Mouse (Mus musculus) thymus, postnatal 4 days (tissue): ENCODE data around the gene Map3k5.
"Not testable (repeated sequence)": the region's sequence is repeated elsewhere in the genome, so short reads cannot be mapped to it uniquely, and the experiment has no call there.

Source experiments
- DNase-seq: peaks from one replicate; pipeline ENCODE4 v3.0.0; 2021

Gene Map3k5

DNA sequence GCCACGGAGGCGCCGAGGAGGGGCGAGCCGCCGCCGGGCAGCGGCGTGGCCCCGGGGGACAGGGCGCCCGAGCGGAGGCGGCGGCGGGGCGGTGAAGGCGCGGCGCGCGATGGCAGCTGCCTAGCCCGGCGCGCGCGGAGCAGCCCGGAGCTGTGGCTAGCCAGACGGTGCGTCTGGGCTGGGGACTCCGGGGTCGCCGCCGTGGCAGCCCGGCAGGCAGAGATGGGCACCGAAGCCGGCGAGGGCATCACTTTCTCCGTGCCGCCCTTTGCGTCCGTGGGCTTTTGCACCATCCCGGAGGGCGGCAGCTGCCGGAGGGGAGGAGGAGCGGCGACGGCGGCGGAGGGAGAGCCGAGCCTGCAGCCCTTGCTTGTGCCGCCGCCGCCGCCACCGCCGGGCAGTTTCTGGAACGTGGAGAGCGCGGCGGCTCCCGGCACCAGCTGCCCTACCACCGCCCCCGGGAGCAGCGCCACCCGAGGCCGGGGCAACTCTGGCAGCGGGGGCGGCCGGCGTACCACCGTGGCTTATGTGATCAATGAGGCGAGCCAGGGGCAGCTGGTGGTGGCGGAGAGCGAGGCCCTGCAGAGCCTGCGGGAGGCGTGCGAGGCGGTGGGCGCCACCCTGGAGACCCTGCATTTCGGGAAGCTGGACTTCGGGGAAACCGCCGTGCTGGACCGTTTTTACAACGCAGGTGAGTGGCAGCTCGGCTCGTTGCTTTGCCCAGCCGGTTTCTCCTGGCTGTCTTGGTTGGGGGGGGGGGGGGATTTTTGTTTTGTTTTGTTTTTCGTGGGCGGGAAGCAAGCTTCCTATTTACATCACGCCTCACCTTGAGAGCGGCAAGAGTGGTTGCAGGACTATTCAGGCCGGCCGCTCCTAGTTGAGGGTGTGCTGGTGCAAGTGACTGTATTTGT lies at the start of gene Map3k5:
TSS of gene Map3k5 (plus strand) at position 89 of the 911 bp plus-strand sequence.
- peak; percentile 70 for DNase-seq

DNA sequence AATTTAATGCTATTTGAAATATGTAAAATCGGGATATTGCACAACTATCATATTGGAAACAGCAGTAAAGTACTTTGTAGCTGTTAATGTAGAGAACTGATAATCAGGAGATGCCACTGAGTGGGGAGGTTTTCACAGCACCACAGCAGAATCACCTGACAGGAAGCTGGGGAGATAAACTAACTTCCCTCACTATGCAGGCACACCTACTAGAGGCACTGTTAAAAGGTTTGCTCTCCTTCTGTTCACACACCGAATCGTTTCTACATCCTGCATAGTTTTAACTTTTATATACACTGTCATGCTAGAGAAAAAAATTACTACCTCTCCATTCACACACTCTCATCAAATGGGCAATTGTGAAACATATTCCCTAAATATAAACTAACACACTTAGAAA lies 48.0 kb upstream of the Map3k5 start:
- DNase-seq = no peak

GRCm38 (mm10) chr10:19889908-19890307 lies 44.4 kb upstream of the Map3k5 start:
- no peak for DNase-seq

DNA sequence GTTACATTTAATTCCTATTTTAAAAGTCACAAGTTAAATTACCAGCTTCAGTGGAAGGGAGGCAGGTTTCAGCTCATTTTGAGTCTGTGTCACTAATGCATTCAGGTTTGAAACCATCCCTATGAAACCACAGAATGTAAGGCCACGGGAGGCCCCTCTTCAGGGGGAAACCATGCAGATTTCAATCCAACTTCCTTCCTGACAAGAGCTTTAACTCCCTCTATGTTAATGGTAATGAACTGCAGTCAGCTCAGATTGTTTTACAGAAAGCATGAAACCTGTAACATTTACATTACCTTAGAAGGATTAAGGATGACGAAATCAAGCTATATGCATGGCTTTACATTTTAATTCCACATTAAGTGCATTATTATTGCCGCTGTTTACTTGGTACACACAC lies 42.6 kb upstream of the Map3k5 start:
- DNase-seq = no peak

DNA sequence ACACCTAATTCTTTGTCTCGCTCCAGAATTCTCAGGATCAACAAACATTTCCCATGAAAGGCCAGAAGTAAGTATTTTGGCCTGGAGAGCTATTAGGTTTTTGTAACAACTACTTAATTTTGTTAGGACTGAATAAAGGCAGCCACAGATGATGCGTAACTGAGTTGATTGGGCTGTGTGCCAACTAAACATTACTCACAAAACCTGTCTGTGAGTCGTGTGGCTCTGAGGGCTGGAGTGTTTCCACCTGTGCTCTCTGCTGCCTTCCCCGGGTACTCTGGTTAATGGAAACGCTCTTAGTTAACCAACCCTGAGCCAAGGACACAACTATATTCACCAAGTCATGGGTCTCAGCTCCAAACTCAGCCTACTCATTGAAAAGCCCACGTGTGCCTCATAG lies 41.1 kb upstream of the Map3k5 start:
- DNase-seq = no peak

DNA sequence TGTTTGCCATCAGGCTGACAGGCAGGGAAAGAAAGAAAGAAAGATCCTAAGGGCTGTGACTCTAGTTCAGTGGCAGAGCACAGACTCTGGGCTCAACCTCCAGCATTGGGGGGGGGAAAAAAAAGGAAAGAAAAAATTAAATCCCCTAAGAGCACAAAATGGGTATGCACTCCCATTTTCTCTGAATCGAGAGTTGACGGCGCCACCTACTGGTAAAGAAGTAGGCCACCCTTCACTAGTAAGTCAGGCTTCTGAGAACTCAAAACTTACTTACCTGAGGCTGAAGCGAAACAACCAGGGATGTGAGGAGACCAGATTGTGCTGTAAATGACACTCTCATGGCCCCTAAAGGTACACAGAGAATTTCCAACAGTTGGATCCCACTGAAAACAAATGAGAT lies 40.3 kb upstream of the Map3k5 start:
- peak; percentile 66 for DNase-seq

DNA sequence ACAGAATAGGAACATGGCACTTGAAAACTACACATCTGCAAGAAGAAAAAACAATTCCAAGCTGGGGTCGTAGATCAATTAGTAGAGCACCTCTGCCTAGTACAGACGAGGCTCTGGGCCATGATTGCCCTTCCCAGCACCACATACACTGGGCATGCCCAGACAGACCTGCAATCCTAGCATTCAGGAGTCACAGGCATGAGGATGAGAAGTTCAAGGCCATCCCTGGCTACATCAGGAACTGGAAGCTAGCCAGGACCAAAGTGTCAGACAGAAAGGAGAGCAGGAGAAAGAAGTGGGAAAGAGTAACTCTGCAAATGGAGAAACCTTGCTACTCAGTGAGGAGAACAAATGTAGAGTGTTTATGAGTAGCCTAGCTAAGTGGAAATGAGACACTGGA lies 34.1 kb upstream of the Map3k5 start:
- no peak for DNase-seq

DNA sequence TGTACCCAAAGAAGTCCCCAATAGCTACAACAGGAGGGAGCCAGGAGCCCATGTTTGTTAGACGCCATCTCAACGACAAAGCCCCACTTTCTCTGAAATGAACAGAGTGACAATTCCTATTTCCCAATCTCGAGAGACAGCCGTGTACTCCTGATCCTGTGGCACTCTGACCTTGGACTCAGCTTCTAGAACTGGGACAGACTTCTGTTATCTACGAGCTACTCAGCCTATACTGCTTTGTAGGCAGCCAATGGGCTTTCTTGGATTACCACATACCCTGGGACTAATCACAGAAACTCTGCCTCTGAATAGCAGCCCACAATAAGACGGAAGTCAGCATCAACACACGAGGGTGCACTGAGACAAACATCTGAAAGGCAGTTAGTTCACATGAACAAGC lies 32.3 kb upstream of the Map3k5 start:
- DNase-seq = no peak

- peak; percentile 30 for DNase-seq
These were observed 30.0 kb upstream of the Map3k5 start for GRCm38 (mm10) chr10:19904077-19904820.

DNA sequence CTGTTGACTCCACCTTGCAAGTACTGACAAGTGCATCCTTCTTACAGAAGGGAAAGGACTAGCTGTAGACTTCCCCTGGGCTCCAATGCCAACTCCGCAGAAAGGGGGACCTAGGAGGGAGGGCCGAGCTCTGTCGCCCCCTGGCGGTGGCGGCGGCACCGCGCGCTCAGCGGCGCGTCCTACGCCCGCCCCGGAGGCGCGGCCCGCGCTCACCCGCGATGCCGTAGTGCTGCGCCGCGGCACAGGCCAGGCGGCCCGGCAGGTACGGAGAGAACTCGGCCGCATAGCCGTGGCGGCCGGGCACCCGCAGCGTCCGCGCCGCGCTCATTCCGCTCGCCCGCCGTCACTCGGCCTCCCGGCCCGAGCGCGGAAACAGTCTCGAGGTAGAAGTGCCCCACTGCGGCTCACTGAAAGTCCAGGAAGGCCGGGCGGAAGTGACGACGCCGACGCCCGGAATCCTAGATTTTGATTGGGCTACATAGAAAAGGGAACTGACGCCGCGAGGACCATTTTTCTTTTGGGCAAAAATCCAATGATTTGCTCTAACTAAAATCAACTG lies 26.9 kb upstream of the Map3k5 start, which contains the start of gene Pex7:
TSS of gene Pex7 (minus strand) at position 444 of the 559 bp plus-strand sequence.
- peak; percentile 96 for DNase-seq

- no peak for DNase-seq
These were observed 26.2 kb upstream of the Map3k5 start for GRCm38 (mm10) chr10:19908076-19908475.

DNA sequence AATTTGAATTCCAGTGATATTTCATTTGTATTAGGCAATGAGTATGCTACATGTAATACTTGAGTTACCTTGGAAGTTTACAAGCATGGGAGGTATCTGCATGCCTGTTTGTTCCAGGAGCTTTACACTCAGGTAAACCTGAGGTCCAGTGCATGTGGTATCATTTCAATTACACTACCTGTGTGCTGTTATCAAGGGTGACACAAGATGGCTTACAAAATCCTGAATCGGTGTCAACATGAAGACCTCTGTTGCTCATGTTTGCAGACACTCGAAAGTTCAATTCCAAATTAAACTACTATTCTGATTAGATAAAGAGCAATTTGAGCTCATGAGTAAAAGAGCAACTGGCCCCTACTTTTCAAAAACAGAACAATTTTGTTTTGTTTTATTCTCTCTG lies 23.8 kb upstream of the Map3k5 start:
- no peak for DNase-seq

DNA sequence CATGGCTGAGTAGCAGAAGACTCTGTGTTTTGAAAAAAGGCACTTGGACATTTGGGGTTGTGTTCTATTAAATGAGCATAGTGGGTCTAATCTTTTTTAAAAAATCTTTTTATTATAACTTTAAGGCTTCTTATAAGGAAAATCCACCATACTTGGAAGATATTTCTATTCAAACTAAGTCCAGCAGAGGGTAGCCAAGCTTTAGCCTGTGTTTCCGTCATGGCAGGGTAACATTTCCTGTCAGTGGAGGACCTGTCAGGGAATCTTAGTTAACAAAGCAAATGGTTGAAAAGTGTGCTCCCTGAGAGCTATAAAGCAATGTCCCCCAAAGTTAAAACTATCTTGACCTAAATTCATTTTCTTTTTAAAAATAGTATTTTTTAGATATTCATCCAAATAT lies 22.7 kb upstream of the Map3k5 start:
- no peak for DNase-seq

DNA sequence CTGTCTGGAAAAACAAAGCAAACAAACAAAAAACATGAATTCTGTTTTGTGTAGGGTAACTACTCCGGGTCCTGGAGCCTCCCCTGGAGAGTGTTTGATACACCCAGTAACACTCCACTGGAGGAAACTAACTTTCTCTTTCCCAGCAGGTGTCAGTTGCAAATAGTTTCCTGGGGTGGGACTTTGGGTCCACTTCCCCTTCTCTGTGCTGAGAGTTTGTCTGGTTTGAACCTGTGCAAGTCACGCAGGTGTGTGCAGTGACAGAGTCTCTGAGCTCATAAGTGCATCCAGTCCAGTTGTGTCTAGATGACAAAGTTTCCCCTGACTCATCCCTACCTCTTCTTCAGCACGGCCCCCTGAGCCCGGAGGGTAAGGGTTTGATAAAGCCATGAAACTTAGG lies 20.5 kb upstream of the Map3k5 start:
- no peak for DNase-seq

DNA sequence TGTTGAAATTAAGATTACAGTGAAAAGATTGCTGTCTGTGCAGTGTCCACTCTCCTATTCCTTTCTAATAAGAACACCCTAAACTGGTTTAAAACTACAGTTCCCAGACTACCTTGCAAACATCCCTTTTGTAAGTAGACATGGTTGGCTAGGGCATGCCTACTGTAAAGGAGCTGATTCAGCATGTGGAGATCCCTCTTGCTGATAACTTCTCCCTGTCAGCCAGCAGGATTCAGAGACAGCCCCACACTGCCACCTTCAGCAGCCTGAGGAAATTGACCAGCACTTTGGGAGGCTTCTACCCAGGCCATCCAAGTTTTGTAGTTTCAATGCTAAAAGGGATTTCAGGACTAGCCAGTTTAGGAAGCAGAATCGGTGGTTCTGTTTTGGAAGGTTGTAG lies 19.0 kb upstream of the Map3k5 start:
- DNase-seq = peak; percentile 62

GRCm38 (mm10) chr10:19922410-19922809 lies 11.9 kb upstream of the Map3k5 start:
- no peak for DNase-seq

- DNase-seq = no peak
These were observed 10.0 kb upstream of the Map3k5 start for GRCm38 (mm10) chr10:19924256-19924655.

GRCm38 (mm10) chr10:19926391-19926897 lies 7.8 kb upstream of the Map3k5 start:
- DNase-seq = not testable (repeated sequence)

DNA sequence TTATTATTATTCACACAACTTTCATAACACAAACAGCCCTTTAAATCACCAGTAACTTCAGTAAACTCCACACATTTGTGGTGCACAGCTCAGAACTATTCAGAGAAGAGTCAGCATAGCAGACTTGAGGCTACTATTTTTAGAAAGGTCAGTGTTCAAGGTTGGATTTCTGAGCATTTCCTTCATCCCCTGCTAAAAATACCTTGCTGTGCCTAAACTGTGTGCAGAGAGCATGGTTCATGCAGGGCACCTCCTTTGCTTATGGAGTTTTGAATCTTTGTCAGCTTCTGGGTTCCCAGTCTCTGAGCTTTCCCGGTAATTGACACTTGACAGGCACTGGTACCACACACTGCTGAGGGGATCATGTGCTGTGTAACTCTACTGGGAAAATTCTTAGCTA lies 6.1 kb upstream of the Map3k5 start:
- DNase-seq = no peak

DNA sequence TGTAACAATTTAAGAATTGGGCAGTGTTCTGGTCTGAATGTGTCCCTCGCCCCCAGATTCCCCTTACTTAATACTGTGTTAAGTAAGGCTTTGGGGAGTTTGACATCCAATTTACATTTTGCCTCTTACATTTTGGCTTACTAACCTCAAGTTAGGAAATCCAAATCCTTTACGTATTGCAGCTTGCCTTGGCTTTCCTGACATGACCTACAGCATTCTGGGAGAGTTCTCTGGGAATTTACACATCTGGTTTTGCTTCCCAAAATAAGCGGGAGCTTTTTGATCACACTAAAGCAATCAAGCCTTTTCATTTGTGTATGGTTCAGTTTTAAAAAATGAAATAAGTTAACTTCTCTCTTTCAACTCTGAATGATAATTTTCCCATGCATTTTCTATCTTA lies 1.3 kb upstream of the Map3k5 start:
- no peak for DNase-seq

GRCm38 (mm10) chr10:19933511-19934383 lies 525 bp upstream of the Map3k5 start:
- peak; percentile 91 for DNase-seq

GRCm38 (mm10) chr10:19935295-19935623 lies 987 bp downstream of the Map3k5 start:
- peak; percentile 33 for DNase-seq
